Mouse (Mus musculus): ENCODE measurements around the gene Lrriq4.
A peak's percentile ranks its signal among the peaks of the same experiment; 100 is the strongest.

Lrriq4 gene

GRCm38 (mm10) chr3:30644207-30644606 is at the start of gene Lrriq4:
Gene Lrriq4 (plus strand): TSS chr3:30644507.
- no peak for DNase-seq (ENCODE audit: low spot score in 2 of 2)

- peak; percentile 23 to 35 for DNase-seq (ENCODE audit: low spot score in 2 of 2)
These were observed 49.0 kb upstream of the Lrriq4 start for GRCm38 (mm10) chr3:30595111-30595832.

- DNase-seq (ENCODE audit: low spot score in 2 of 2) = no peak
These were observed 47.0 kb upstream of the Lrriq4 start for GRCm38 (mm10) chr3:30597271-30597670.

GRCm38 (mm10) chr3:30599711-30600545 is 44.4 kb upstream of the Lrriq4 start, which contains the start of gene Actrt3:
Gene Actrt3 (minus strand): TSS chr3:30599939.
- peak; percentile 51 to 62 for DNase-seq (ENCODE audit: low spot score in 2 of 2)

GRCm38 (mm10) chr3:30600717-30601116 is 43.6 kb upstream of the Lrriq4 start:
- DNase-seq (ENCODE audit: low spot score in 2 of 2) = peak; percentile 42 to 48

- DNase-seq (ENCODE audit: low spot score in 2 of 2) = peak; percentile 87 to 94
These were observed 43.1 kb upstream of the Lrriq4 start for GRCm38 (mm10) chr3:30601175-30601574.

- DNase-seq (ENCODE audit: low spot score in 2 of 2) = no peak
These were observed 42.7 kb upstream of the Lrriq4 start for GRCm38 (mm10) chr3:30601610-30602064.

- DNase-seq (ENCODE audit: low spot score in 2 of 2) = peak; percentile 98 to 99
These were observed 42.1 kb upstream of the Lrriq4 start, which contains the start of gene Mynn for GRCm38 (mm10) chr3:30602065-30602739. Gene Mynn (plus strand): TSS chr3:30602065.

- DNase-seq (ENCODE audit: low spot score in 2 of 2) = no peak
These were observed 41.6 kb upstream of the Lrriq4 start for GRCm38 (mm10) chr3:30602740-30603098.

GRCm38 (mm10) chr3:30603256-30603655 is 41.1 kb upstream of the Lrriq4 start:
- no peak for DNase-seq (ENCODE audit: low spot score in 2 of 2)

- DNase-seq (ENCODE audit: low spot score in 2 of 2) = no peak
These were observed 35.3 kb upstream of the Lrriq4 start for GRCm38 (mm10) chr3:30608999-30609398.

- DNase-seq (ENCODE audit: low spot score in 2 of 2) = no peak
These were observed 33.4 kb upstream of the Lrriq4 start for GRCm38 (mm10) chr3:30610930-30611329.

GRCm38 (mm10) chr3:30620132-30620531 is 24.2 kb upstream of the Lrriq4 start:
- DNase-seq (ENCODE audit: low spot score in 2 of 2) = no peak

- DNase-seq (ENCODE audit: low spot score in 2 of 2) = no peak
These were observed 10.6 kb upstream of the Lrriq4 start for GRCm38 (mm10) chr3:30633681-30634080.

- DNase-seq (ENCODE audit: low spot score in 2 of 2) = no peak
These were observed 8.7 kb upstream of the Lrriq4 start for GRCm38 (mm10) chr3:30635629-30636028.

GRCm38 (mm10) chr3:30646761-30647160 is 2.5 kb downstream of the Lrriq4 start:
- DNase-seq (ENCODE audit: low spot score in 2 of 2) = no peak

- no peak for DNase-seq (ENCODE audit: low spot score in 2 of 2)
These were observed 3.3 kb downstream of the Lrriq4 start, which contains the start of gene Lrrc34 for GRCm38 (mm10) chr3:30647440-30648090. Gene Lrrc34 (minus strand): TSS chr3:30647869.

GRCm38 (mm10) chr3:30648466-30648865 is 4.2 kb downstream of the Lrriq4 start:
- no peak for DNase-seq (ENCODE audit: low spot score in 2 of 2)

GRCm38 (mm10) chr3:30650062-30650841 is 5.9 kb downstream of the Lrriq4 start:
- peak in 1 of 2 experiments; percentile 7 for DNase-seq (ENCODE audit: low spot score in 2 of 2)

- no peak for DNase-seq (ENCODE audit: low spot score in 2 of 2)
These were observed 11.6 kb downstream of the Lrriq4 start for GRCm38 (mm10) chr3:30655937-30656336.

GRCm38 (mm10) chr3:30658486-30658885 is 14.2 kb downstream of the Lrriq4 start:
- no peak for DNase-seq (ENCODE audit: low spot score in 2 of 2)
